Mouse (Mus musculus) frontal cortex, postnatal 14 days (tissue): Measurements from ENCODE around the gene Slc25a42.

ENCODE experiments used
- DNase-seq, 2 experiments: peaks; one replicate each; pipeline ENCODE4 v3.0.0; 2022; ENCODE audit warnings: low spot score in 2 of 2

Gene Slc25a42

GRCm38 (mm10) chr8:70171240-70171639, 40.9 kb downstream of the Slc25a42 start:
- no peak for DNase-seq

DNA sequence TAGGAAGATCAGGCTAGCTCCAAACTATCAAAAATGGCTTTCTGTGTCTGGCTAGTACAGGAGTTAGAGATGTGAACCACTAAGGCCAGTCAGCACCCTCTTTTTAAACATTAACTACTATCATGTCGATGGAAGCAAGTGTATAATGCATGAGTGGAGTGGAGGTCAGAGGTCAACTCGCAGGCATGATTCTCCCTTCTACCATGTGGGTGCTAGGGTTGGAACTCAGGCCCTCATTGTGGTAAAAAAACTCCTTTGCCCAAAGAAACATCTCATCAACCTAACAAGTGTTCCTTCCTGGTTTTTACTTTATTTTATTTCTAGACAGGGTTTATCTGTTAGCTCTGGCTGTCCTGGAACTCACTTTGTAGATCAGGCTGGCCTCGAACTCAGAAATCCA, 41.4 kb downstream of the Slc25a42 start:
- no peak for DNase-seq

- DNase-seq = no peak
These were observed 42.0 kb downstream of the Slc25a42 start for GRCm38 (mm10) chr8:70170116-70170515.

DNA sequence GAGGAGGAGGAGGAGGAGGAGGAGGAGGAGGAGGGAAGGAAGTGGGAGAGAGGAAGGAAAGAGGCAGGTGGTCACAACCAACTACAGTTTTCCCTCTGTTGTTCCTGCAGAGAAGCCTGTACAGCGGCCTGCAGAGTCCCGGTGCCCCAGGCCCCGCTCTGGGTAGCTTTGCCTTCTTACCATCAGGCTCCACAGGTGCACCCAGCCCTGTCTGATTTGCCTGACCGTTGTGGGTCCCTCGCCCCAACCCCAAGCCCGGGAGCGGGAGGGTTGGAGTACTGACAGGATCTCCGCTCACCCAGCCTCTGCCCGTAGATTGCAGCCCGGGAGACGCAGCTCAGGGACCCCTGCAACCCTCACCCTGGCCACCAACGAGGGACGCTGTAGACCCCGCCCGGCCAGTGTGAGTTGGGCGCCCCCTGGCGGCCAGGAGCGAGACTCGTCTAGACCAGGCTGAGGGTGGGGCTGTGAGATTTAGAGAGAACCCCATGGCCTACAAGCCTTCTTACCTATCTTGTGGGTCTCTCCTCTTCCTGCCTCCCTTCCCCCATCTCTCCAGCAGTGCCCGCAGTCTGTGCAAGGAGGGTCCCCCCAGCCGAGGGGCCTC, 45.5 kb downstream of the Slc25a42 start:
- peak in 1 of 2 experiments; percentile 35 for DNase-seq

GRCm38 (mm10) chr8:70163316-70163715, 48.8 kb downstream of the Slc25a42 start:
- no peak for DNase-seq

GRCm38 (mm10) chr8:70160015-70160414, 52.1 kb downstream of the Slc25a42 start:
- no peak for DNase-seq

DNA sequence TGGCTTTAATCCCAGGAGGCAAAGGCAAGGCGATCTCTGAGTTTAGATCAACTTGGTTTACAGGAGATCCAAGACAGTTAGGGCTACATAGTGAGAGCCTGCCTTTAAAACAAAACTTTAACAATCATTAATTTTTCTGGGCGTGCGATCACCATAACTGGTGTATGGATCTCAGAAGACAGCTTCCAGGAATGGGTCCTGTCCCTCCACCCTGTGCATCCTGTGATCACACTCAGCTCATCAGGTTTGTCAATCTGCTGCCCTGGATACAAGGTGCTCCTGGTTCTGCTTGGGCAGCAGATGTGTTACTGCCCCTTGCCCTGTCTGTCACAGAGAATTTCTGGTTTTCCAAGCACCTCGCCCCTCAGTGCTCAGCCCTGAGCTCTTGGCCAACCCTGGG, 52.9 kb downstream of the Slc25a42 start:
- no peak for DNase-seq

DNA sequence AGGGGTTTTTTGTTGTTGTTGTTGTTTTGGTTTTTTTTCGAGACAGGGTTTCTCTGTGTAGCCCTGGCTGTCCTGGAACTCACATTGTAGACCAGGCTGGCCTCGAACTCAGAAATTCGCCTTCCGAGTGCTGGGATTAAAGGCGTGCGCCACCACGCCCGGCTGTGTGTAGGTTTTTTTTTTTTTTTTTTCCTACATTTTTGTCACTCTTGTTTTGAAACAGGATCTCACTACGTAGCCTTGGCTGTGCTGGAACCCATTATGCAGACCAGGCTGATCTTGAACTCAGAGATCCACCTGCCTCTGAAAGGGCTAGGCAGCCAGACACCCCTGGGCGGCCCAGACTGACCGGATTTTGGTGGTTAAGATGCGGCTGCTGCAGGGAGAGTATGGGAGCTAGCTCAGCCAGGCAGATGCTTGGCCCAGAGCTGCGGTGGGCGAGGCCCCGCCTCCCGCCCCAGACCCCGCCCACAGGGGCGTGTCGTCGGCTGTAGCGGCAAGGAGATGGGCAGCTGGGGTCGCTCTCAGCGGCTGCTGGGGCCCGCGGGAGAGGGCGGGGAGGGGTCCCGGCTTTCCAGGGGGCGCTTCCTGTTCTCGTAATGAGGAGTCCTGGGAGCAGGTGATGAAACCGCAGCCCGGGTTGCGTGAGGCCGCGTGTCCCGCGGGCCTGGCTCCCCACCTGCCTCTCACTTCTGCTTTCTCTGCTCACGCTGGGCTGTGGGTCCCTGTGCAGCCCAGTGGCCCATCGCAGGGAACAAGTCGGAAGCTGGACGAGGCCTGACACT, 53.8 kb downstream of the Slc25a42 start:
- DNase-seq = peak; percentile 47 to 59

- no peak for DNase-seq
These were observed 54.8 kb downstream of the Slc25a42 start for GRCm38 (mm10) chr8:70157240-70157800.

DNA sequence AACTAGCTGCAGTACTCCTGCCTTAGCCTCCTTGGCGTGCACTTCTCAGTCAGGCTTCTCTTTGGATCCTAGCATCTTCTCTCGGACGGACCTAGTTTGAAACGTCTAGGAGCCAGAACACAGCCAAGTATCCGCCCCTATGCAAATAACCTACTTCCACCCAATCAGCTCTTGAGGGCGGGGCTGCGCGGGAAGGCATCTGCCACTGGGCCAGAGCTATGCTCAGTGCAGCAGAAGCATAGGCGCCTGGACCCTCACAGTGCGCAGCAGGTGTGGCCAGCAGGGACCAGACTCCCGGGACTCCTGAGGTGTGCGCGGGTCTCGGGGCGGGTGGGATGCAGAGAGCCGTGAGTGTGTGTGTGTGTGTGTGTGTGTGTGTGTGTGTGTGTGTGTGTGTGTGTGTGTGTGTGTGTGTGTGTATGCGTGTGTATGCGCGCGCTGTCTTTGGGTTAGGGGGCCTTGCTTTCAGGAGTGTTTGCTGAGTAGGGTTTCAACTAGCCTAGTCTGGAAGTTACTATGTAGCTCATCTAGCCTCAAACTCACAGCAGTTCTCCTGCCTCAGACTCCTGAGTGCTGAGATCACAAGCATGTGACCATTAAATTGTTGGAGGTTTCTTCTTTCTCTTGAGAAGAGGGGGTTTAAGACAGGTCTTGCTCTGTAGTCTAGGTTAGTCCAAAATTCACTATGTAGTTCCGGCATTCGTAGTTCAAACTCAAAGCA, 59.4 kb downstream of the Slc25a42 start:
- DNase-seq = peak in 1 of 2 experiments; percentile 66

- no peak for DNase-seq
These were observed 61.9 kb downstream of the Slc25a42 start for GRCm38 (mm10) chr8:70150158-70150557.

DNA sequence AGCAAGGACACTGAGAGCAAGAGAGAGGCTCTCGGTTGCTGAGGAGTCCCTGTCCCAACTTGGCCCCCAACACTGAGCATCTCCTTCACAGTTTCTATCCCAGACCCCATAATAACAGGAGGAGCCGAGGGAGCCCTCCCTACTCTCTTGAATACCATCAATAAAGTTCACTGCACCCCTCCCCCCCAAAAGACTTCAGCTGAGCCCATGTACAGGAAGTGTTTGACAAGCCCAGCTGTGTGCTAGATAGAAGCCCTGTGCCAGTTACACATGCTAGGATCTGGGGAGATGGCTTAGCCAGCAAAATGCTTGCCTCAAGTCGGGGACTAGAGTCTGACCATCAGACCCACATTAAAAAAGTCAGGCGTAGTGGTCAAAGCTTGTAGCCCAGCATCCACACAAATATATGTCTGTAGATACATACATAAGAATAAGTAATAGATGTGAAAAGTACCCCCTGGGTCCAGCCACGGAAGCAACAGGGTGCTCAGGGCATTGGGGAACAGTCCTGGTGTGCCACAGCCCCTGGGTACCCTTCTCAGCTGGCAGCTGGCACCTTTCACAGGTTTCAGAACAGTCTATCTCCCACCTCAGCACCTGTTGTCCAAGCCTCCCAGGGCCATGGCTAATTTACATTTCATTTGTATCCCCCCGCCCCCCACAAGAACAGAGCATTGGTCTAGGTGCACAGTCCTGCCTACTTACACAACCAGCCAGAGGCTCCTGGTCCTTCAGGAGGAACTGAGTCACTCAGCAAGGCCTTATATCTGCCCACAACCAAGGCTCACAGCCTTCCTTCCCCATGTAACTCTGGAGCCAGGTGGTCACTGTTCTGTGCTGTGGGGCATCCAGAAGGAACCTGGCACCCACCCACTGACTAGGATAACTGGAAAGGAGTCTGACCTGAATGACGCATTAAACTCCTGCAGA, 64.2 kb downstream of the Slc25a42 start:
- no peak for DNase-seq

GRCm38 (mm10) chr8:70139981-70140380, 72.1 kb downstream of the Slc25a42 start:
- no peak for DNase-seq

DNA sequence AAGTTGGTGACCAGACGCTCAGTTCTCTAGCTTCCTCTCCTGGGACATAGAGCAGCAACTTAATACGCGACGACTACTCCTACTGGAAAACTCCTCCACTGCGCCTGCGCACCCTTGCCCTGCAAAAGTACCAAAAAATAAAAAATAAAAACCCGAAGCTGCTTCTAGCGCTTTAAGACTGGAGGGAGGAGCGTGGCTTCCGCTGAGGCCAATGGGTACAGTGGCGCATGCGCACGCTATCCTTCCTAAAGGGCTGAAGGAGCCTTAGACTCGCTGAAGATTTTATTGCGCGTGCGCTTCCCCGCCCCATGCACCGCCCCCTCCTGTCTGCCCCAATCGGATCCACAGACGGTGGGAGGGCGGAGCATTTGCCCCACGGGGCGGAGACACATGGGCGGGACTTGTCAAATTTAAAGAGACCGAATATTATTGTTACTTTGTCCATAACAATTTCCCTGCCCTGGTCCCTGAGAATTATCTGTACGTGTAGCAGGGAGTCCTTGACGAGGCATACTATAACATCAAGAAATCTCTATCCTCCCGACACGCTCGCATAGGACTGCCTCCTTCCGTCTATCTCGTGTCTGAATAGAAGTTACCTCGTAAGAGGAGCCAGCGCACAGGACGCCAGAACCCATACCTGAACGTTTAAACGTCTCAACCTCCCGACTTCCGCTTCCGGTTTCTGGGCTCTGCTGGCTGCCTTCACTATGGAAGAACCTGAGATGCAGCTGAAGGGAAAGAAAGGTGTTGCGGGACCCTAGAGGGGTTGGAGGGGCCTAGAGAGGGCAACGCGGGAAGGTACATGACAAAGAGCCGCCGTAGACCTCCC, 72.9 kb downstream of the Slc25a42 start, which contains the start of the genes Rfxank, Borcs8 and Mef2b:
TSS of gene Rfxank (minus strand) at position 129 of the 832 bp plus-strand sequence.
TSS of gene Borcs8 (plus strand) at position 474 of the 832 bp plus-strand sequence.
TSS of gene Mef2b (plus strand) at position 686 of the 832 bp plus-strand sequence.
- DNase-seq = peak; percentile 97 to 98

GRCm38 (mm10) chr8:70137890-70138289, 74.2 kb downstream of the Slc25a42 start:
- no peak for DNase-seq

GRCm38 (mm10) chr8:70136591-70136990, 75.5 kb downstream of the Slc25a42 start:
- no peak for DNase-seq

- no peak for DNase-seq
These were observed 77.2 kb downstream of the Slc25a42 start for GRCm38 (mm10) chr8:70134931-70135330.
